Mouse (Mus musculus): ENCODE data around the gene Cog5. TPM values are rescaled to one million over a fixed set of nuclear protein-coding genes. Genes with fewer than 3 reads are reported as not detected.

Gene Cog5
- polyA plus RNA-seq, 1 experiment from 2014 or later, result 34.8 TPM

DNA sequence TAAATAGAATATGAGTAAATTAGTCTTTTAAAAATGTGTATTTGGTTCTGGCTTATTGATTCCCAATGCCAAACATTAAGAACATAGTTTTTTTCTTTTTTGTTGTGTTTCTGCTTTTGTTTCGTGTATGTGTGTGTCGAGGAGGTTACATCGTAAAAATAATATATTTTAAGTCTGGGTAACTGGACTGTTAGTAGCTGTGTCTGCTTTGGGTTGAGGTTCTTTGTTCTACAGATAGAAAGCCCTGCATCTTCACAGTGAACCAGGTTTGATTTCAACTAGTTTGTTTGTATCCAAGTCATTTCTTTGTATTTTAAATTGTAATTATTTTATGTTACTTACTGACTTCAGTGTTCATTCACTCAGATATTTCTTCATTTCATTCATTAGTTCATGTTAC, 59.4 kb downstream of the Cog5 start:
- Histone ChIP-seq H3K4me3 (ENCODE audit: low read depth, low read length) (no peak overlapping the region), H3K27ac (ENCODE audit: low read depth, low read length) (no peak overlapping the region), H3K36me3 (ENCODE audit: control insufficient read depth, insufficient read depth, low read length) (no peaks in the 10 kb centered on the region), H3K4me2 (ENCODE audit: low read depth) (no peak overlapping the region), H3K27me3 (ENCODE audit: control insufficient read depth, insufficient read depth, low read length) (no peaks in the 10 kb centered on the region), H3K4me1 (ENCODE audit: control insufficient read depth, insufficient read depth, low read length) (no peaks in the 10 kb centered on the region), H3K9ac (ENCODE audit: low read length) (no peak overlapping the region), H3K9me3 (ENCODE audit: control insufficient read depth, low read length) (no peaks in the 10 kb centered on the region)
- DNase-seq (ENCODE audit: low spot score) (no peak), ATAC-seq (ENCODE audit: insufficient read depth, low FRiP score, low TSS enrichment) (no peak)
- WGBS, result 82% methylated on average over 3 of the region's 3 CpGs

- DNase-seq (ENCODE audit: low spot score) (no peak), ATAC-seq (ENCODE audit: insufficient read depth, low FRiP score, low TSS enrichment) (no peak)
- Histone ChIP-seq H3K4me1 (ENCODE audit: control insufficient read depth, insufficient read depth, low read length) (no peaks in the 10 kb centered on the region), H3K9me3 (ENCODE audit: control insufficient read depth, low read length) (no peaks in the 10 kb centered on the region), H3K27ac (ENCODE audit: low read depth, low read length) (no peak overlapping the region), H3K4me2 (ENCODE audit: low read depth) (no peak overlapping the region), H3K4me3 (ENCODE audit: low read depth, low read length) (no peak overlapping the region), H3K9ac (ENCODE audit: low read length) (no peak overlapping the region), H3K27me3 (ENCODE audit: control insufficient read depth, insufficient read depth, low read length) (no peaks in the 10 kb centered on the region), H3K36me3 (ENCODE audit: control insufficient read depth, insufficient read depth, low read length) (no peaks in the 10 kb centered on the region)
- WGBS, result 97% methylated on average over 1 of the region's 1 CpGs
Measured at GRCm38 (mm10) chr12:31719586-31720275, 65.1 kb downstream of the Cog5 start.

GRCm38 (mm10) chr12:31724576-31724975, 69.9 kb downstream of the Cog5 start:
- no peaks in the 10 kb centered on the region for H3K4me1 ChIP-seq (ENCODE audit: control insufficient read depth, insufficient read depth, low read length)
- H3K4me3 ChIP-seq (ENCODE audit: low read depth, low read length), result no peak overlapping the region
- WGBS, result 88% methylated on average over 3 of the region's 3 CpGs
- no peak overlapping the region for H3K27ac ChIP-seq (ENCODE audit: low read depth, low read length)
- ATAC-seq (ENCODE audit: insufficient read depth, low FRiP score, low TSS enrichment) (no peak), DNase-seq (ENCODE audit: low spot score) (no peak)
- H3K4me2 ChIP-seq (ENCODE audit: low read depth), result no peak overlapping the region
- H3K9ac ChIP-seq (ENCODE audit: low read length), result no peak overlapping the region
- no peaks in the 10 kb centered on the region for H3K9me3 ChIP-seq (ENCODE audit: control insufficient read depth, low read length)
- no peaks in the 10 kb centered on the region for H3K36me3 ChIP-seq (ENCODE audit: control insufficient read depth, insufficient read depth, low read length)
- no peaks in the 10 kb centered on the region for H3K27me3 ChIP-seq (ENCODE audit: control insufficient read depth, insufficient read depth, low read length)

GRCm38 (mm10) chr12:31725511-31726275, 71.0 kb downstream of the Cog5 start:
- DNase-seq (ENCODE audit: low spot score), result no peak
- no peak overlapping the region for H3K4me2 ChIP-seq (ENCODE audit: low read depth)
- no peak overlapping the region for H3K27ac ChIP-seq (ENCODE audit: low read depth, low read length)
- no peaks in the 10 kb centered on the region for H3K9me3 ChIP-seq (ENCODE audit: control insufficient read depth, low read length)
- H3K9ac ChIP-seq (ENCODE audit: low read length), result no peak overlapping the region
- no peak for ATAC-seq (ENCODE audit: insufficient read depth, low FRiP score, low TSS enrichment)
- WGBS, result 88% methylated on average over 12 of the region's 12 CpGs
- H3K27me3 ChIP-seq (ENCODE audit: control insufficient read depth, insufficient read depth, low read length), result no peaks in the 10 kb centered on the region
- no peaks in the 10 kb centered on the region for H3K36me3 ChIP-seq (ENCODE audit: control insufficient read depth, insufficient read depth, low read length)
- no peaks in the 10 kb centered on the region for H3K4me1 ChIP-seq (ENCODE audit: control insufficient read depth, insufficient read depth, low read length)
- no peak overlapping the region for H3K4me3 ChIP-seq (ENCODE audit: low read depth, low read length)

- ATAC-seq (ENCODE audit: insufficient read depth, low FRiP score, low TSS enrichment), result no peak
- WGBS, result 43% methylated on average over 1 of the region's 1 CpGs
- no peak for DNase-seq (ENCODE audit: low spot score)
Measured at GRCm38 (mm10) chr12:31726707-31727106, 72.0 kb downstream of the Cog5 start.

DNA sequence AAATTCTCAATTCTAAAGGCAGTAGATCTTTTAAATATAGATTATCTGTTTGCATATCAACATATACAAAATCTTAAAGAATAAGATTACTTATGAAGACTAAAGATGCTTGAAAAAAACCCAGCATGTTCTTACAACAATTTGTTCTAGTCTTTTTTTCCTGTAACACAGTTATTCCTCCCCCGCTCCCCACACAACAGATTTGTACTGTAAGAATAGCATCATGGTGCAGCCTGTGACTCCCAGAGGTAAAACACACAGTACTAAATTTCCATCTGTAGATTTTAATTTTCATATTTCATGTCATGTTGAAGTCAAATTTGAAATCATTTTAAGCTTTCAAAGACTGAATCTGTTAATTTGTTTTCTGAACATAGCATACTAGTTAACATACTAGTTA, 75.5 kb downstream of the Cog5 start:
- Histone ChIP-seq H3K4me1 (ENCODE audit: control insufficient read depth, insufficient read depth, low read length) (no peaks in the 10 kb centered on the region), H3K9me3 (ENCODE audit: control insufficient read depth, low read length) (no peaks in the 10 kb centered on the region), H3K36me3 (ENCODE audit: control insufficient read depth, insufficient read depth, low read length) (no peaks in the 10 kb centered on the region), H3K27ac (ENCODE audit: low read depth, low read length) (no peak overlapping the region), H3K9ac (ENCODE audit: low read length) (no peak overlapping the region), H3K4me3 (ENCODE audit: low read depth, low read length) (no peak overlapping the region), H3K4me2 (ENCODE audit: low read depth) (no peak overlapping the region), H3K27me3 (ENCODE audit: control insufficient read depth, insufficient read depth, low read length) (no peaks in the 10 kb centered on the region)
- ATAC-seq (ENCODE audit: insufficient read depth, low FRiP score, low TSS enrichment) (no peak), DNase-seq (ENCODE audit: low spot score) (no peak)
- 98% methylated on average over 1 of the region's 1 CpGs for WGBS

More at GRCm38 (mm10) chr12:31726707-31727106, 72.0 kb downstream of the Cog5 start:
- Histone ChIP-seq H3K4me1 (ENCODE audit: control insufficient read depth, insufficient read depth, low read length) (no peaks in the 10 kb centered on the region), H3K9me3 (ENCODE audit: control insufficient read depth, low read length) (no peaks in the 10 kb centered on the region), H3K27ac (ENCODE audit: low read depth, low read length) (no peak overlapping the region), H3K4me3 (ENCODE audit: low read depth, low read length) (no peak overlapping the region), H3K27me3 (ENCODE audit: control insufficient read depth, insufficient read depth, low read length) (no peaks in the 10 kb centered on the region), H3K36me3 (ENCODE audit: control insufficient read depth, insufficient read depth, low read length) (no peaks in the 10 kb centered on the region), H3K9ac (ENCODE audit: low read length) (no peak overlapping the region), H3K4me2 (ENCODE audit: low read depth) (no peak overlapping the region)

DNA sequence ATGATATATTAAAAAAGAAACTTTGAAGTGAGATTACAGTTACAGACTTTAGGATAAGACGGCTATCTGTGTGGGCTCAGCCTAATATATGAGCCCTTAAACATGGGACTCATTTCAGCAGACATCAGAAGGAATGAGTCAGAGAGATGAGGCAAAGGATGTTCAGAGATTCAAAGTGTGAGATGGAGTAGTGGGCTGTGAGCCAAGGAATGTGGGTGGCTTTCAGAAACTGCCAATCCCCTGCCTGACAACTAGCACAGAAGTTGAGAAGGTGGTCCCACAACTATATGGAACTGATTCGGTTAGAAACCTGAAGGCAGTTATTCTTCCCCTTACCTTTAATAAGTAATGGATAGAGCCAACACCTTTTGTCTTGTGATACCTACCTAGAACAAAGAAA, 79.9 kb downstream of the Cog5 start:
- no peaks in the 10 kb centered on the region for H3K36me3 ChIP-seq (ENCODE audit: control insufficient read depth, insufficient read depth, low read length)
- H3K4me2 ChIP-seq (ENCODE audit: low read depth), result no peak overlapping the region
- no peak for DNase-seq (ENCODE audit: low spot score)
- no peak overlapping the region for H3K9ac ChIP-seq (ENCODE audit: low read length)
- ATAC-seq (ENCODE audit: insufficient read depth, low FRiP score, low TSS enrichment), result no peak
- H3K4me3 ChIP-seq (ENCODE audit: low read depth, low read length), result no peak overlapping the region
- WGBS, result 87% methylated on average over 2 of the region's 2 CpGs
- H3K27me3 ChIP-seq (ENCODE audit: control insufficient read depth, insufficient read depth, low read length), result no peaks in the 10 kb centered on the region
- H3K27ac ChIP-seq (ENCODE audit: low read depth, low read length), result no peak overlapping the region
- no peaks in the 10 kb centered on the region for H3K9me3 ChIP-seq (ENCODE audit: control insufficient read depth, low read length)
- H3K4me1 ChIP-seq (ENCODE audit: control insufficient read depth, insufficient read depth, low read length), result no peaks in the 10 kb centered on the region

DNA sequence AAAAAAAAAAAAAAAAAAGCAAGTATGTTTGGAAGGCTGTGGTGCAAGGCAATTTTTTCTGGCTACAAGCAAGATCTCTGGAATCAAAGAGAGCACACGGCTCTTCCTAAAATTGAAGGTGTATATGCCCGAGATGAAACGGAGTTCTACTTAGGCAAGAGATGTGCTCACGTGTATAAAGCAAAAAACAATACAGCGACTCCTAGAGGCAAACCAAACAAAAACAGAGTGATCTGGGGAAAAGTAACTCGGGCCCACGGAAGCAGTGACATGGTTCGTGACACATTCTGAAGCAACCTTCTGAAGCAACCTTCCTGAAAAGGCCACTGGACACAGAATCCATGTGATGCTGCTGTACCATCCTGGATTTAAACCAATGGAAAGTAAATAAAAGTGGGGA, 92.6 kb downstream of the Cog5 start:
- no peak overlapping the region for H3K4me2 ChIP-seq (ENCODE audit: low read depth)
- no peak overlapping the region for H3K4me3 ChIP-seq (ENCODE audit: low read depth, low read length)
- no peaks in the 10 kb centered on the region for H3K27me3 ChIP-seq (ENCODE audit: control insufficient read depth, insufficient read depth, low read length)
- no peak overlapping the region for H3K27ac ChIP-seq (ENCODE audit: low read depth, low read length)
- no peak overlapping the region for H3K9ac ChIP-seq (ENCODE audit: low read length)
- no peaks in the 10 kb centered on the region for H3K9me3 ChIP-seq (ENCODE audit: control insufficient read depth, low read length)
- H3K36me3 ChIP-seq (ENCODE audit: control insufficient read depth, insufficient read depth, low read length), result no peaks in the 10 kb centered on the region
- no peak for ATAC-seq (ENCODE audit: insufficient read depth, low FRiP score, low TSS enrichment)
- no peaks in the 10 kb centered on the region for H3K4me1 ChIP-seq (ENCODE audit: control insufficient read depth, insufficient read depth, low read length)
- 87% methylated on average over 8 of the region's 8 CpGs for WGBS
- no peak for DNase-seq (ENCODE audit: low spot score)

DNA sequence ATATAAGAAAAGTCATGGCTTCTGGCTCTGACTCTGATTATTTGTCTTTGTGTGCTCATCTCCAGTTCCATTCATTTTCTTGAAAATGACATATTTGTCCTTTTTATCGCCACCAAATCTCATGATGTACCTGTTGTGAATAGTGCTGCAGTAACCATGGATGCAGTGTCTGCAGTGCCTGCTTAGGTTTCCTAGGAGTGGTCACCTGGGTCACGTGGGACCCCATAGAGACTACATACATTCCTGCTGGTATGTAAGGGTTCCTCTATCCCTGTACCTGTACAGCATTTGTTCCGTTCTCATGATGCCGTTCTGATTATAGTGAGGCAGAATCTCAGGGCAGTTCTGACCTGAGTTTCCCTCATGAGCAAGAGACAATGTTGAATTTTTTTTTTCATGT, 95.2 kb downstream of the Cog5 start:
- no peak overlapping the region for H3K27ac ChIP-seq (ENCODE audit: low read depth, low read length)
- H3K36me3 ChIP-seq (ENCODE audit: control insufficient read depth, insufficient read depth, low read length), result no peaks in the 10 kb centered on the region
- H3K4me3 ChIP-seq (ENCODE audit: low read depth, low read length), result no peak overlapping the region
- no peak overlapping the region for H3K9ac ChIP-seq (ENCODE audit: low read length)
- ATAC-seq (ENCODE audit: insufficient read depth, low FRiP score, low TSS enrichment), result no peak
- H3K4me1 ChIP-seq (ENCODE audit: control insufficient read depth, insufficient read depth, low read length), result no peaks in the 10 kb centered on the region
- no peak for DNase-seq (ENCODE audit: low spot score)
- no peak overlapping the region for H3K4me2 ChIP-seq (ENCODE audit: low read depth)
- no peaks in the 10 kb centered on the region for H3K9me3 ChIP-seq (ENCODE audit: control insufficient read depth, low read length)
- H3K27me3 ChIP-seq (ENCODE audit: control insufficient read depth, insufficient read depth, low read length), result no peaks in the 10 kb centered on the region
- WGBS, result 91% methylated on average over 4 of the region's 4 CpGs
